ENCODE assay signal across 8 mouse cellular contexts in the genomic region with DNA sequence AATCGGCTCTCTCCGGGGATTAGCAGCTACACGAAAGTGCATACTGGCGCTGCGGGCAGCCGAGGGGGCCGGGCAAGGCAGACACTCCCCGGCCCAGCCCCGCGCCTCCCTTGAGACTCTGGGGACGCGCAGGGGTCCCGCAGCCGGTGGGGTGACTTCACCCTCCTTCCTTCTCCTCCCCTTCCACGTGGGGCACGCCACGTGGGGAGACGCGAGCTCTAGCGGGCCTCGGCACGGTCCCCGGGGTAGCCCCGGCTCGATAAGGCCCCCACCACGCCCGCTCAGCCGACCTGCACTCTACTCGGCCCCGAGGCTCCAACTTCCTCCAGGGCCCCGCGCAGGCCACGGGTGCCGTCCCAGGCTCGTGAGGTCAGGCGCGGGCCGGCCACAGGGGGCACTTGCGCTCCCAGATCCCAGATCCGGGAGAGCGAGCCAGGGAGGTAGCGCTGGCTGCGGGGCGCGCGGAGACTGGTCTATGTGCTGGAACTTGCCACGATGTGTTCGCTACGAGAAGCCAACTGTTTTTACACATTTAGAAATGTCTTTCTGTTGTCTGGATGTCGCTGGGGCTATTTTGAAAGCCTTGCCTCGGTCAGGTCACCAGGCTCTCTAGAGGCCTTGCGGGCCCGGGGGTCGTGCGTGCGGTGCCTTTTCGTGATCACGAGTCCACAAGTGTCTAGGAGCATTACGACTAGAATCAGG. TPM values are rescaled to one million over a fixed set of nuclear protein-coding genes. Genes with fewer than 3 reads are reported as not detected.
A peak's percentile ranks its signal among the peaks of the same experiment; 100 is the strongest.
DNase-seq lines count a peak whose midpoint lies in the region; ATAC-seq and TF ChIP-seq lines count a peak whose summit lies in the region.

A gene (minus strand): TSS at position 356 of the 702 bp plus-strand sequence.

- DNase-seq in NIH3T3 (ENCODE audit: low read depth): peak; percentile 82
- DNase-seq in cerebellum, adult 9-11 months: peak; percentile 85
- peak; percentile 43 for DNase-seq in frontal cortex, postnatal 25 days (ENCODE audit: low spot score in 2 of 2)
- DNase-seq in hindbrain, embryonic 11.5 days (ENCODE audit: low spot score): peak; percentile 85
- DNase-seq in layer of hippocampus, postnatal 14 days (ENCODE audit: low spot score in 2 of 2): peak; percentile 68 to 81
- DNase-seq in lung, postnatal 0 days (ENCODE audit: low spot score): peak; percentile 96
- DNase-seq in ovary, adult 18-20 months (ENCODE audit: low spot score): peak; percentile 77
- DNase-seq in thymus, postnatal 25 days: peak; percentile 18

- H3K4me1 ChIP-seq in hindbrain, embryonic 11.5 days (replicated peaks; ENCODE audit: control insufficient read depth, insufficient read depth, low read length): peaks cover 4% of the 10 kb centered on the region; the same call in 1 of the 2 replicates
- peaks cover 14% of the 10 kb centered on the region; the same call in 1 of the 2 replicates for H3K4me1 ChIP-seq in lung, postnatal 0 days (ENCODE audit: insufficient read depth, low read depth, low read length)

- ATAC-seq in hindbrain, embryonic 11.5 days (ENCODE audit: low FRiP score): peak; percentile 68
- peak; percentile 91 for ATAC-seq in lung, postnatal 0 days

- TF ChIP-seq CTCF in lung, postnatal 0 days (IDR thresholded peaks at IDR 0.05): peak; percentile 81

- H3K9ac ChIP-seq in hindbrain, embryonic 11.5 days (ENCODE audit: low read depth, low read length): peak within 1 kb of the TSS; percentile 99
- H3K9ac ChIP-seq in lung, postnatal 0 days (replicated peaks; ENCODE audit: low read depth): peak within 1 kb of the TSS; percentile 90

- no peaks in the 10 kb centered on the region for H3K27me3 ChIP-seq in hindbrain, embryonic 11.5 days (ENCODE audit: control insufficient read depth, insufficient read depth, low read length)
- no peaks in the 10 kb centered on the region for H3K27me3 ChIP-seq in lung, postnatal 0 days (replicated peaks; ENCODE audit: insufficient read depth, low read length)

- no peaks in the 10 kb centered on the region for H3K9me3 ChIP-seq in hindbrain, embryonic 11.5 days (ENCODE audit: control insufficient read depth, low read length)
- no peaks in the 10 kb centered on the region for H3K9me3 ChIP-seq in lung, postnatal 0 days (ENCODE audit: low read length)

- H3K27ac ChIP-seq in hindbrain, embryonic 11.5 days (ENCODE audit: low read depth, low read length): peak within 1 kb of the TSS; percentile 100
- H3K27ac ChIP-seq in lung, postnatal 0 days (ENCODE audit: low read length): peak within 1 kb of the TSS; percentile 98

- no peaks in the 10 kb centered on the region for H3K36me3 ChIP-seq in hindbrain, embryonic 11.5 days (ENCODE audit: control insufficient read depth, insufficient read depth, low read length)
- H3K36me3 ChIP-seq in lung, postnatal 0 days (ENCODE audit: insufficient read depth, low read length): no peaks in the 10 kb centered on the region

- WGBS in hindbrain, embryonic 11.5 days: under 1% methylated on average over 58 of the region's 59 CpGs
- under 1% methylated on average over 50 of the region's 59 CpGs for WGBS in lung, postnatal 0 days

- TF ChIP-seq EP300 in lung, postnatal 0 days (IDR thresholded peaks at IDR 0.05): peak; percentile 17; the same call in 1 of the 2 replicates

- peak within 1 kb of the TSS; percentile 95 for H3K4me3 ChIP-seq in hindbrain, embryonic 11.5 days (ENCODE audit: low read depth, low read length)
- H3K4me3 ChIP-seq in lung, postnatal 0 days (ENCODE audit: low read depth, low read length): peak within 1 kb of the TSS; percentile 92

- H3K4me2 ChIP-seq in hindbrain, embryonic 11.5 days (replicated peaks; ENCODE audit: low read depth, low read length): peak within 1 kb of the TSS; percentile 98
- peak within 1 kb of the TSS; percentile 91 for H3K4me2 ChIP-seq in lung, postnatal 0 days (replicated peaks; ENCODE audit: low read depth, low read length)

RNA-seq across cellular contexts. Expression of the gene that starts here (rescaled TPM):
- polyA plus RNA-seq in hindbrain, embryonic 11.5 days (2014; fragmentation: Nextera tagmentation; extraction: Ambion mirVana): 132 and 134 TPM in 2 replicates
- total RNA-seq in layer of hippocampus, postnatal 14 days (2021): 10 to 100 TPM; 46.4 to 52.1 TPM
- 45.6 and 51.2 TPM in 2 replicates for polyA plus RNA-seq in lung, postnatal 0 days (2015; fragmentation: Nextera tagmentation; extraction: Ambion mirVana)

Comparison
In these comparisons a context has a peak if more than half of its experiments do, and no peak if none do; other contexts are left out.
1. Peak in every context shown above with its lines: DNase-seq, ATAC-seq, H3K4me3 ChIP-seq and H3K27ac ChIP-seq.
2. DNase-seq: peak in every context shown above with its lines; median percentile 96 in lung, postnatal 0 days; 85 in cerebellum, adult 9-11 months; 85 in hindbrain, embryonic 11.5 days; 82 in NIH3T3; 77 in ovary, adult 18-20 months; 74 in layer of hippocampus, postnatal 14 days; 43 in frontal cortex, postnatal 25 days; 18 in thymus, postnatal 25 days.